Mouse (Mus musculus): ENCODE measurements around the gene Gm9736.
"Not testable (repeated sequence)": the region's sequence is repeated elsewhere in the genome, so short reads cannot be mapped to it uniquely, and the experiment has no call there.

Gene Gm9736

GRCm38 (mm10) chr10:77726186-77726585, 25.0 kb downstream of the Gm9736 start, which contains the start of gene Gm10100:
Gm10100 (plus strand) TSS chr10:77726486.
- no peak for DNase-seq (ENCODE audit: low spot score)

GRCm38 (mm10) chr10:77724855-77725254, 26.3 kb downstream of the Gm9736 start:
- DNase-seq (ENCODE audit: low spot score) = peak; percentile 12

GRCm38 (mm10) chr10:77720299-77720698, 30.9 kb downstream of the Gm9736 start, which contains the start of gene Krtap12-1:
Krtap12-1 (plus strand) TSS chr10:77720599.
- not testable (repeated sequence) for DNase-seq (ENCODE audit: low spot score)

- no peak for DNase-seq (ENCODE audit: low spot score)
Measured at GRCm38 (mm10) chr10:77715507-77715906, 35.6 kb downstream of the Gm9736 start, which contains the start of gene Gm10142. Gm10142 (plus strand) TSS chr10:77715807.

- DNase-seq (ENCODE audit: low spot score) = no peak
Measured at GRCm38 (mm10) chr10:77713734-77714133, 37.4 kb downstream of the Gm9736 start.

- DNase-seq (ENCODE audit: low spot score) = not testable (repeated sequence)
Measured at GRCm38 (mm10) chr10:77711157-77711556, 40.0 kb downstream of the Gm9736 start, which contains the start of gene Gm10024. Gm10024 (plus strand) TSS chr10:77711457.

- DNase-seq (ENCODE audit: low spot score) = no peak
Measured at GRCm38 (mm10) chr10:77709831-77710230, 41.3 kb downstream of the Gm9736 start.

GRCm38 (mm10) chr10:77706326-77706725, 44.8 kb downstream of the Gm9736 start, which contains the start of gene Gm10272:
Gm10272 (plus strand) TSS chr10:77706626.
- no peak for DNase-seq (ENCODE audit: low spot score)
